18 mouse cellular contexts compared by ENCODE assay signal in genomic region chr8:103405787-103406186, GRCm38 (mm10).
"Had no signal": no experiment of that assay in that cellular context is flagged by ENCODE, and none has a peak within 500 bp of the region (broad histone marks: within the 10 kb centered on the region; RNA-seq: fewer than 3 reads in every experiment).

No protein-coding gene starts in this region.

- H3K4me3 ChIP-seq: limb, embryonic 12.5 days; limb, embryonic 15.5 days; midbrain, embryonic 12.5 days; myocyte; neural tube, embryonic 13.5 days had no signal

- H3K27ac ChIP-seq: limb, embryonic 12.5 days; limb, embryonic 15.5 days; liver, embryonic 14.5 days; midbrain, embryonic 12.5 days; neural tube, embryonic 13.5 days had no signal

- H3K36me3 ChIP-seq: limb, embryonic 12.5 days; limb, embryonic 15.5 days; midbrain, embryonic 12.5 days; neural tube, embryonic 13.5 days had no signal

- H3K4me1 ChIP-seq: midbrain, embryonic 12.5 days; neural tube, embryonic 13.5 days had no signal

- H3K9ac ChIP-seq: limb, embryonic 12.5 days; limb, embryonic 15.5 days; liver, embryonic 14.5 days; liver, postnatal 0 days; midbrain, embryonic 12.5 days; neural tube, embryonic 13.5 days had no signal

- ATAC-seq: liver, postnatal 0 days; midbrain, embryonic 16.5 days had no signal

- H3K9me3 ChIP-seq: limb, embryonic 12.5 days; limb, embryonic 15.5 days; midbrain, embryonic 12.5 days had no signal

- H3K4me2 ChIP-seq: limb, embryonic 12.5 days; limb, embryonic 15.5 days; liver, embryonic 11.5 days; midbrain, embryonic 12.5 days; neural tube, embryonic 13.5 days had no signal

- H3K27me3 ChIP-seq: limb, embryonic 12.5 days; limb, embryonic 15.5 days; midbrain, embryonic 12.5 days; neural tube, embryonic 13.5 days had no signal

- DNase-seq: kidney, adult 9 months; kidney, postnatal 14 days; kidney, postnatal 4 days; left cerebral cortex, postnatal 4 days; liver, postnatal 0 days; lung, postnatal 14 days; lung, postnatal 4 days; retina, postnatal 1 day; thymus, adult 18-20 months; thymus, postnatal 36 days had no signal
